Mouse (Mus musculus): ENCODE results near the gene Endou.

The Endou gene

GRCm38 (mm10) chr15:97755361-97755760 lies 24.2 kb upstream of the Endou start:
- no peak for DNase-seq (ENCODE audit: extremely low spot score, low read depth, low spot score)

DNA sequence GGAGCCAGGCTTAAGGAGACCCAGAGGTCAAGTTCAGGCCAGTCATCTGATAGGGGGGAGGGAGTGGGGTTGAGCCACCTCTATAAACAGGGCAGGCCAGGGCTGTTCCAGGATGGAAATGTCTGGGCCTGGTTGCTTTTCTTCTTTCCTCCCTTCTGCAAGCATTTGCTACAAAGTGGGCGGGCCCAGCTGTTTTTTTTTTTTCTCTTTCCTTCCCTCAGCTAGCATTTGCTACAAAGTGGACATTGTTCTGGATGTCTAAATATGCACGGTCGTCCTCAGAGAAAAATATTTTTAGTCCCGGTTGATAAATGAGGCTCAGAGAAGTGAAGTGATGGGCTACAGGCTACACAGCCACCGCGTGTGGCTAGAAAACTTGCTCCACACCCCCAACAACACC lies 23.3 kb upstream of the Endou start:
- DNase-seq (ENCODE audit: extremely low spot score, low read depth, low spot score) = no peak

DNA sequence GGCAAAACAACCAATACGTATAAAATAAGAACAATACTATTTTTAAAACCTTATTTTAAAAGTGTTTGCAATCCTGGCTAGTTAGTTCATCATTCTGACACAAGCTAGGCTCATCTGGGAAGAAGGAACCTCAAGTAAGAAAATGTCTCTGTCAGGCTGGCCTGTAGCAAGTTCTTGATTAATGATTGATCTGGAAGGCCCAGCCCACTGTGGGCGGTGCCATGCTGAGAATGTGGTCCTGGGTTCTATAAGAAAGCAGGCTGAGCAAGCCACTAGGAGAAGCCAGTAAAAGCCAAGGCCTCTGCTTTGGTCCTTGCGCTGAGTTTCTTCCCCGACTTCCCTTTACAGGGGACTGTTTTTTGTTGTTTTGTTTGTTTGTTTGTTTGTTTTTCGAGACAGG lies 21.4 kb upstream of the Endou start:
- DNase-seq (ENCODE audit: extremely low spot score, low read depth, low spot score) = no peak

DNA sequence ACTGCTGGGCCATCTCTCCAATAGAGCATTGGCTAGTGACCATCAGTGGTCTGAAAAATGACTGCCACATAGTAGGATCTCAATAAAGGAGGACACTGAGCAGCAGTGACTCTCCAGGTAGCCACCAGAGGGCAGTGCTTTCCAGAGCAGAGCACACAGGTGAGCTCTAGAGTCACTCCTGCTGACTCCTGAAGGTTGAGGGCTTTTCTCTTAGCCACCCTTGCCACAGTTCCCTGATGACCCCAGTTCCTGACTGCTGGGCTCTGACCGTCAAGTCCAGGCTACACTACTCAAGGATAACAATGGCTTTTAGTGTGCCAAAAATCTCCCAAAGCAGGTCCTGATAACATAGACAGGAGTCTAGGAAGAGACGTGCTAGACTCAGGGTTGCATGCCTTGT lies 20.5 kb upstream of the Endou start:
- no peak for DNase-seq (ENCODE audit: extremely low spot score, low read depth, low spot score)

DNA sequence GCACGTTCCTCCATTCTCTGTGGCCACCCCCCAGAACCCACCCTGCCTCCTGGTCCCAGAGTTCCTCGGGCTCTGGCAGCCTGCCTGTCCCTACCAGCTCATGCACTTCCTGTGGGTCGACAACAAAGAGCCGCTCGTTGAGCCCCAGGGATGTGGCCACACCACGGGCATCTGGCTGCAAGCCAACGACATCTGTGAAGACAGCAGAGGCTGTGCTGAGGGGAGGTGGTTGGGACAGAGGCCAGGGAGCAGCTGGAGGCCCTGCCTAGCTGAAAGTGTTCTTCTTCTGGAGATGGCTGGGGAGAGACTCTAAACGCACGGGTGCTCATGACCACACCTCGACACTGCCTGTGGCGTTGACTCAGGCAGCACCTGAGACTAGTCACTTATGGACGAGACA lies 19.6 kb upstream of the Endou start:
- no peak for DNase-seq (ENCODE audit: extremely low spot score, low read depth, low spot score)

- DNase-seq (ENCODE audit: extremely low spot score, low read depth, low spot score) = no peak
Observed at GRCm38 (mm10) chr15:97749841-97750240, 18.7 kb upstream of the Endou start.

GRCm38 (mm10) chr15:97749397-97749796 lies 18.3 kb upstream of the Endou start:
- DNase-seq (ENCODE audit: extremely low spot score, low read depth, low spot score) = no peak

DNA sequence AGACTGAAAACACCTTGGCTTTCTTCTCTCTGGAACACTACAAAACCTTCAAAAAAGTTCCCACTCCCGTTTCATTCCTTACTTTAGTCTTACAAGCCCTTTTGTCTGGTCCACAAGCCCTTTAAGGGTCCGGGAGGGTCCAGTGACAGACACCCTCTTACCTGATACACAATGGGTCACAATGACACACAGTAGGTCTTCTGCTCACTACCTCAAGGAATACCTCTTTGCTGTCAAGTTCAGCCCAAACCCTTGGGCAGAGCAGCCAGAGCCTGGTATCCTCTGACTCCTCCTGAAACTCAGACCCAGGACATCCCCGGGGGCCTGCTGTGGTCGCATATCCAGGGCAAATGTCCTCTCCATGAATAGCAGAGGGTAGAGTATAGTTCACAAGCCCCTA lies 17.8 kb upstream of the Endou start:
- DNase-seq (ENCODE audit: extremely low spot score, low read depth, low spot score) = no peak

GRCm38 (mm10) chr15:97748309-97748708 lies 17.2 kb upstream of the Endou start:
- no peak for DNase-seq (ENCODE audit: extremely low spot score, low read depth, low spot score)

DNA sequence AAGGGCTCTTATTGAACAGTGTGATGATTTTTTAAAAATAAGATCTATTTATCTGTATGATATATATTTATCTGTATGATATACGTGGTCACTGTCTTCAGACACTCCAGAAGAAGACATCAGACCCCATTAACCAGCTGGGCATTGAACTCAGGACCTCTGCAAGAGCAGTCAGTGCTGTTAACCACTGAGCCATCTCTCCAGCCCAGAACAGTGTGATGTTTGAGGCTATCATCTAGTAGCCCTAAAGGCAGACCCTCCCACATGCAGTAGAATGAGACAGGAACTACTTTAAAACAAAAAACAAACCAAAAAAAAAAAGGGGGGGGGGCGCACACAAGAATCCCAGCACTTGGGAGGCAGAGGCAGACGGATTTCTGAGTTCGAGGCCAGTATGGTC lies 16.3 kb upstream of the Endou start:
- DNase-seq (ENCODE audit: extremely low spot score, low read depth, low spot score) = no peak

DNA sequence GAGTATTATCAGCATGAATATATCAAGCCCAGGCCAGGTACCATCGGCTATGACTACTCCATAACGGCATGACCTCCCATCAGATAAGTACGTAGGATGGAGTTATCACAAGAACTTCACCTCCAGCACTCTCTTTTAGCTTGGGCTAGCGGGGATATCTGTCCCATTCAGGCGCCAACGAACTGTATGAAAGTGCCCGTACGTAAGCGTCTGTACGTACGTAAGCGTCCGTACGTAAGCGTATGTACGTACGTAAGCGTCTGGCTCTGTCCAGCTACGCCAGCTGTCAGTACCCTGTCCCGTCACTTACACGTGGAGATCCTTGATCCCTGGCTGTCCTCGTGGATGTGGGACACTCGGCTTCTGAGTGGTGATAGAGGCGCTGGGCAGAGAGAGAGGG lies 15.6 kb upstream of the Endou start:
- DNase-seq (ENCODE audit: extremely low spot score, low read depth, low spot score) = no peak

DNA sequence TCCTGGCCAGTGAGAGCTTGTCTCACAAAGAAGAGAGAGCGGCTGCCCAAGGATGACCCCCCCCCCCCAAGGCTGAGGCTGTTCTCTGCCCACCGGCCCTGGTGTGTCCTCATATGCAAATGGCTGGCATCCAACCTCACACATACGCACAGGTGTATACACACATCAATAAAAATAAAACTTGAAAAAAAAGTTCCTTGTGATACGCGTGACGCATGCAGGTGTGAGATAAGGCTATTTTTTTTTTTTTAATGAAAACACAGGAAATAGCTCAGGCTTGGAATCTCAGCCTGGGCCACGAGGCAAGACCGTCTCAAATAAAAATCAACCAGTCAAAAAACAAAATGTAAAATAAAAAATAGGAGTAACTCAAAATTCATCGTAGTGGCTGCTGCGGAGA lies 15.1 kb upstream of the Endou start:
- no peak for DNase-seq (ENCODE audit: extremely low spot score, low read depth, low spot score)

- no peak for DNase-seq (ENCODE audit: extremely low spot score, low read depth, low spot score)
Observed at GRCm38 (mm10) chr15:97745331-97745730, 14.2 kb upstream of the Endou start.

- no peak for DNase-seq (ENCODE audit: extremely low spot score, low read depth, low spot score)
Observed at GRCm38 (mm10) chr15:97744930-97745329, 13.8 kb upstream of the Endou start.

- no peak for DNase-seq (ENCODE audit: extremely low spot score, low read depth, low spot score)
Observed at GRCm38 (mm10) chr15:97743961-97744525, 12.9 kb upstream of the Endou start.

DNA sequence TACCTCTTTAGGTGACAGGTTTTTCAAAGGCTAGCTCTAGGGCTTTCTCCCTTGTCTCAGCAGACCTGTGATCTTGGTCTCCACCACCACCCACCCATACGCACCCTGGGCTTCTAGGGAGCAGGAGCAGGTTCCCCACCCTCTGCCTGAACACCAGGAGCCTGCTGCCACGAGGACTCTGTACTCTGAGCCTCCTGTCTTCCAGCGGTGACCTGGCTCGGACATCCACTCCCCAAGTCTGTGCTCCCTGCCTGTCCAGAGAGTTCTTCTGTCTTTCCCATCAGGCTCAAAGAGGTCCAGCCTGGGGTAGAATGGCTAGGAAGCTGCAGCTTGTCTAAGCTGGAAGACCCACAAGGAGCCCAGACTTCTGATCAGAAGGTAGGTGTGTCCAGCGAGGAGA lies 12.1 kb upstream of the Endou start:
- DNase-seq (ENCODE audit: extremely low spot score, low read depth, low spot score) = no peak

DNA sequence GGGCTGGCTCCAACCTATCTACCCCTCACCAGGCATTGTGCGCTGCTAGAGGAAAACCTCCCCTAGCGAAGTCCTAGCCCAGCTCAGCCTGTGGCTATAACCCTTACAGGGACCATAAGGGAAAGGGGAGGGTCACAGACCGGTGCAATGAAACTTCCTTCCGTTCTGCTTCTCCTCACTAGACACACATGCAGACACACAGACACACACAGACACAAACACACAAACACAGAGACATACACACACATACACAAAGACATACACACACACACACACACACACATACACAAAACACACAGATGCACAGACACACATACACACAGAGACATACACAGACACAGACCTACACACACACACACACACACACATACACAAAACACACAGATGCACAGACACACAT lies 11.5 kb upstream of the Endou start:
- DNase-seq (ENCODE audit: extremely low spot score, low read depth, low spot score) = no peak

GRCm38 (mm10) chr15:97742074-97742473 lies 10.9 kb upstream of the Endou start:
- DNase-seq (ENCODE audit: extremely low spot score, low read depth, low spot score) = no peak

GRCm38 (mm10) chr15:97741662-97742061 lies 10.5 kb upstream of the Endou start:
- no peak for DNase-seq (ENCODE audit: extremely low spot score, low read depth, low spot score)

GRCm38 (mm10) chr15:97740283-97740732 lies 9.2 kb upstream of the Endou start:
- no peak for DNase-seq (ENCODE audit: extremely low spot score, low read depth, low spot score)

DNA sequence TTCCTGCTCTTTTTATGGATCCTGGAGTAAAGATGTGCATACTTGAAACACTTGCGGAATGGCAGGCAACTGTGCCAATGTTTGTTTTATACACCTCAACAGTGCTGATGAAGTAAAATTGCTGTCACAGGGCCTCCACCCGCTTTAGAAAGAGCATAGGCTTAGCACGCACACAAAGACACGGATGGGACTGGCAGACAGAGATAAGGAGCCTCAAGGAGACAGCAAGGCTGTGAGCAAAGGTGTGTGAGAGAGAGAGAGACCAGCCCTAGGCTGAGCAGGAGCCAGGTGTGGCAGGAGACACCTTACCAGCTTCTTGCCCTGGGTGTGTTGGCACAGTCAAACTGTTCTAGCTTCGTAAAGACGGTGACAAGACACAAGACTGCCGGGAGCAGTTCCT lies 7.8 kb upstream of the Endou start:
- no peak for DNase-seq (ENCODE audit: extremely low spot score, low read depth, low spot score)

- DNase-seq (ENCODE audit: extremely low spot score, low read depth, low spot score) = no peak
Observed at GRCm38 (mm10) chr15:97731988-97732387, 849 bp upstream of the Endou start.

DNA sequence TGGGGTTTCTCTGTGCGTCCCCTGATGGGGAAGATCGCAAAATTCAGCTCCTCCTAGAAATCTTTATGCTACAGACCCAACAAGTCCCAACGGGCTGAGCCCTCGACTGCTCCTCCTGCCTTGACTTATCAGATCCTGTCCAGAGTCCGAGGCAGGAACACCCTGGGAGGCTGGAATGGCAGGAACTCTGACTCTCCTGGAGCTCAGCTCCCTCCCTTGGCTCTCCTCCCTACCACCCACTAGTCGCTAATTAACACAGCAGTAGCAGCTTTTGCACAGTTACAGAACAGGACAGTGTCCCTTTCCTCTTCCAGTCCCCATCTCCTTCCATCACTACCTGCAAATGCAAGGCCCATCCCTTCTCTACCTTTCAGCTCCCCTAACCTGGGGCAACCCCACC lies 774 bp downstream of the Endou start:
- DNase-seq (ENCODE audit: extremely low spot score, low read depth, low spot score) = no peak

GRCm38 (mm10) chr15:97728804-97729203 lies 2.3 kb downstream of the Endou start:
- no peak for DNase-seq (ENCODE audit: extremely low spot score, low read depth, low spot score)

Measured in hindlimb bud, embryonic 11.5 days (tissue).